Mouse (Mus musculus) megakaryocyte, embryonic 14.5 days (primary cell): ENCODE measurements around the gene Edn1.

Experiments used
- FLI1 ChIP-seq: IDR thresholded peaks from 2 replicates; pipeline ENCODE4 v1.6.1; 2012; ENCODE audit warnings: low read length, inconsistent platforms, mixed read lengths
- GATA1 ChIP-seq: IDR thresholded peaks from 3 replicates; pipeline ENCODE4 v1.6.1; 2012; ENCODE audit warnings: mixed read lengths, low read length, inconsistent platforms, borderline replicate concordance

- TF ChIP-seq GATA1 (no peak), FLI1 (no peak)
Observed at GRCm38 (mm10) chr13:42298302-42298701, 3.0 kb upstream of the Edn1 start.
